ENCODE assay signal across 10 mouse cellular contexts in genomic region chr8:111680423-111681028, GRCm38 (mm10). TPM values are rescaled to one million over a fixed set of nuclear protein-coding genes. Genes with fewer than 3 reads are reported as not detected.
DNase-seq lines count a peak whose midpoint lies in the region; ATAC-seq and TF ChIP-seq lines count a peak whose summit lies in the region.
"Had no signal": no experiment of that assay in that cellular context is flagged by ENCODE, and none has a peak within 500 bp of the region (broad histone marks: within the 10 kb centered on the region; RNA-seq: fewer than 3 reads in every experiment).

No protein-coding gene starts in this region.

- no peaks in the 10 kb centered on the region for H3K27me3 ChIP-seq in kidney, embryonic 16.5 days (ENCODE audit: insufficient read depth, low read length)
- no peaks in the 10 kb centered on the region for H3K27me3 ChIP-seq in ES-Bruce4 (ENCODE audit: control insufficient read depth, insufficient read depth, low read length, poor library complexity, severe bottlenecking)
- 0 out of 2 replicates have a peak, but pooled peaks cover 3% of the 10 kb centered on the region for H3K27me3 ChIP-seq in limb, embryonic 13.5 days

- 40% methylated on average over 17 of the region's 17 CpGs for WGBS in kidney, embryonic 16.5 days
- 37% methylated on average over 17 of the region's 17 CpGs for WGBS in limb, embryonic 13.5 days

- TF ChIP-seq POLR2A in ES-Bruce4 (IDR thresholded peaks at IDR 0.05; ENCODE audit: insufficient read depth, low read length): no peak
- no peak for TF ChIP-seq POLR2A in brain, embryonic 14.5 days (IDR thresholded peaks at IDR 0.05; ENCODE audit: borderline replicate concordance, extremely low read depth, insufficient read depth, insufficient read length, poor library complexity, severe bottlenecking)

- H3K4me3 ChIP-seq in kidney, embryonic 16.5 days (ENCODE audit: low read length): no peak overlapping the region
- H3K4me3 ChIP-seq in ES-Bruce4 (ENCODE audit: low read depth, low read length): peak overlapping the region; percentile 49
- H3K4me3 ChIP-seq in limb, embryonic 13.5 days: no peak overlapping the region

- TF ChIP-seq CTCF in ES-Bruce4 (IDR thresholded peaks at IDR 0.05; ENCODE audit: low read depth, low read length): peak; percentile 48
- TF ChIP-seq CTCF in brain, embryonic 14.5 days (IDR thresholded peaks at IDR 0.05; ENCODE audit: borderline replicate concordance, extremely low read depth, insufficient read depth, insufficient read length): peak; percentile 37; the same call in 1 of the 2 replicates

- peaks cover 5% of the 10 kb centered on the region; the same call in 1 of the 2 replicates for H3K9me3 ChIP-seq in kidney, embryonic 16.5 days (ENCODE audit: low read length)
- no peaks in the 10 kb centered on the region for H3K9me3 ChIP-seq in ES-Bruce4 (replicated peaks; ENCODE audit: control insufficient read depth, insufficient read depth, low read length, poor library complexity, severe bottlenecking)
- no peaks in the 10 kb centered on the region for H3K9me3 ChIP-seq in limb, embryonic 13.5 days

- intact Hi-C loops in left cerebral cortex, postnatal 10 days (cut with DNase I): no loop called here

- no peaks in the 10 kb centered on the region for H3K36me3 ChIP-seq in kidney, embryonic 16.5 days (ENCODE audit: insufficient read depth, low read length)
- no peaks in the 10 kb centered on the region for H3K36me3 ChIP-seq in ES-Bruce4 (ENCODE audit: control insufficient read depth, insufficient read depth, low read length, poor library complexity, severe bottlenecking)
- H3K36me3 ChIP-seq in limb, embryonic 13.5 days: no peaks in the 10 kb centered on the region

- 0 out of 2 replicates have a peak overlapping the region, but pooled peaks have one; percentile 23 for H3K4me2 ChIP-seq in kidney, embryonic 16.5 days (replicated peaks; ENCODE audit: low read depth, low read length)
- peak overlapping the region; percentile 17; the same call in 1 of the 2 replicates for H3K4me2 ChIP-seq in limb, embryonic 13.5 days (replicated peaks)

- no peak for TF ChIP-seq EP300 in ES-Bruce4 (IDR thresholded peaks at IDR 0.05; ENCODE audit: insufficient read depth, low read depth, low read length)

- no peaks in the 10 kb centered on the region for H3K4me1 ChIP-seq in kidney, embryonic 16.5 days (ENCODE audit: insufficient read depth, low read length)
- H3K4me1 ChIP-seq in ES-Bruce4 (ENCODE audit: control insufficient read depth, insufficient read depth, low read length): no peaks in the 10 kb centered on the region
- no peaks in the 10 kb centered on the region for H3K4me1 ChIP-seq in limb, embryonic 13.5 days

- no peak overlapping the region for H3K9ac ChIP-seq in kidney, embryonic 16.5 days (replicated peaks; ENCODE audit: low read length)
- peak overlapping the region; percentile 9; the same call in 1 of the 2 replicates for H3K9ac ChIP-seq in ES-Bruce4 (ENCODE audit: low read depth, poor library complexity, severe bottlenecking)
- H3K9ac ChIP-seq in limb, embryonic 13.5 days: no peak overlapping the region

- H3K27ac ChIP-seq in kidney, embryonic 16.5 days (ENCODE audit: low read length): no peak overlapping the region
- no peak overlapping the region for H3K27ac ChIP-seq in ES-Bruce4 (ENCODE audit: insufficient read depth, low read length)
- no peak overlapping the region for H3K27ac ChIP-seq in limb, embryonic 13.5 days

- DNase-seq in kidney, adult 8-10 months: no peak
- peak; percentile 23 for DNase-seq in brain, embryonic 14.5 days (ENCODE audit: low read depth)
- DNase-seq in urinary bladder, postnatal 25 days (ENCODE audit: low spot score): no peak
- DNase-seq in adrenal gland, adult (ENCODE audit: inconsistent age in 2 of 2, low spot score in 1 of 2): no peak
- no peak for DNase-seq in left cerebral cortex, postnatal 10 days (ENCODE audit: extremely low spot score in 1 of 2, low spot score in 2 of 2)
- DNase-seq: adrenal gland, postnatal 10 days; thymus, postnatal 25 days had no signal

- ATAC-seq in kidney, embryonic 16.5 days (ENCODE audit: low FRiP score, low TSS enrichment): no peak
- no peak for ATAC-seq in limb, embryonic 13.5 days (ENCODE audit: low FRiP score, low read depth)

RNA-seq across cellular contexts. Expression of gene Ctrb1, which starts 10.3 kb away (rescaled TPM):
- 0.35 TPM in 1 of 2 replicates, not detected in the other for polyA plus RNA-seq in kidney, embryonic 16.5 days (2015; fragmentation: Nextera tagmentation; extraction: Ambion mirVana)
- not detected in 2 replicates for polyA plus RNA-seq in ES-Bruce4 (2011; ENCODE audit: insufficient read depth, insufficient read length, low read depth, missing spikeins)
- 0.10 and 0.22 TPM in 2 replicates for polyA plus RNA-seq in brain, embryonic 14.5 days (2012; rRNA removed)
- 0.89 and 3.1 TPM in 2 replicates for polyA plus RNA-seq in limb, embryonic 13.5 days (2015; fragmentation: Nextera tagmentation; extraction: Ambion mirVana)
- total RNA-seq in left cerebral cortex, postnatal 10 days (2021): not detected

RNA-seq across cellular contexts. Expression of gene Zfp1, which starts 37.3 kb away (rescaled TPM):
- 20.5 and 23.1 TPM in 2 replicates for polyA plus RNA-seq in kidney, embryonic 16.5 days (2015; fragmentation: Nextera tagmentation; extraction: Ambion mirVana)
- polyA plus RNA-seq in ES-Bruce4 (2011; ENCODE audit: insufficient read depth, insufficient read length, low read depth, missing spikeins): 21.2 and 22.3 TPM in 2 replicates
- polyA plus RNA-seq in brain, embryonic 14.5 days (2012; rRNA removed): 25.6 and 25.9 TPM in 2 replicates
- 27.5 and 29.6 TPM in 2 replicates for polyA plus RNA-seq in limb, embryonic 13.5 days (2015; fragmentation: Nextera tagmentation; extraction: Ambion mirVana)
- total RNA-seq in left cerebral cortex, postnatal 10 days (2021): 10 to 100 TPM; 21.9 to 22.7 TPM

RNA-seq across cellular contexts. Expression of gene Ldhd, which starts 50.4 kb away (rescaled TPM):
- polyA plus RNA-seq in kidney, embryonic 16.5 days (2015; fragmentation: Nextera tagmentation; extraction: Ambion mirVana): 2.3 and 2.8 TPM in 2 replicates
- polyA plus RNA-seq in ES-Bruce4 (2011; ENCODE audit: insufficient read depth, insufficient read length, low read depth, missing spikeins): 1.1 and 1.7 TPM in 2 replicates
- polyA plus RNA-seq in brain, embryonic 14.5 days (2012; rRNA removed): 0.58 and 0.68 TPM in 2 replicates
- polyA plus RNA-seq in limb, embryonic 13.5 days (2015; fragmentation: Nextera tagmentation; extraction: Ambion mirVana): 0.22 and 0.41 TPM in 2 replicates
- total RNA-seq in left cerebral cortex, postnatal 10 days (2021): 1 to 10 TPM; 1.9 to 2.2 TPM
